Mouse (Mus musculus) embryonic facial prominence, embryonic 12.5 days (tissue): ENCODE results near the gene Arrdc2. TPM values are rescaled to one million over a fixed set of nuclear protein-coding genes. Genes with fewer than 3 reads are reported as not detected.

Experiments used
- ATAC-seq: fragments of 200-750 bp; cut with Nextera tagmentation; 2 replicates; pipeline ENCODE4 v1.8.0; 2017; ENCODE audit not compliant: insufficient number of reproducible peaks, insufficient read depth, low FRiP score, low TSS enrichment
- H3K27ac ChIP-seq: fragments of 300-500 bp; sonication (generic); 2 replicates; pipeline ENCODE4 v1.5.1; 2016; ENCODE audit warnings: mild to moderate bottlenecking
- H3K27me3 ChIP-seq: fragments of 300-500 bp; sonication (generic); 2 replicates; pipeline ENCODE4 v1.6.1; 2016; ENCODE audit warnings: mild to moderate bottlenecking, moderate library complexity
- H3K36me3 ChIP-seq: fragments of 300-500 bp; sonication (generic); 2 replicates; pipeline ENCODE4 v1.6.1; 2016; ENCODE audit warnings: mild to moderate bottlenecking
- H3K4me1 ChIP-seq: fragments of 300-500 bp; sonication (generic); 2 replicates; pipeline ENCODE4 v1.6.1; 2016
- H3K4me2 ChIP-seq: fragments of 300-500 bp; sonication (generic); replicated peaks from 2 replicates; pipeline ENCODE4 v1.6.1; 2016; ENCODE audit warnings: mild to moderate bottlenecking, moderate library complexity
- H3K4me3 ChIP-seq: fragments of 300-500 bp; sonication (generic); 2 replicates; pipeline ENCODE4 v1.5.1; 2016; ENCODE audit warnings: mild to moderate bottlenecking
- H3K9ac ChIP-seq: fragments of 300-500 bp; sonication (generic); 2 replicates; pipeline ENCODE4 v1.6.1; 2016; ENCODE audit warnings: mild to moderate bottlenecking, moderate library complexity
- H3K9me3 ChIP-seq: fragments of 300-500 bp; sonication (generic); 2 replicates; pipeline ENCODE4 v1.6.1; 2016; ENCODE audit warnings: mild to moderate bottlenecking, moderate library complexity
- WGBS: fragments of 180-500 bp; shearing (Covaris S2); methylation state at CpG from one replicate; pipeline ENCODE4 v1.1.7; 2016; 5-methylcytosine and 5-hydroxymethylcytosine counted together
- polyA plus RNA-seq: library from polyadenylated mRNA; unstranded; fragments of >200 nt; fragmentation: Nextera tagmentation; extraction: Ambion mirVana; gene quantifications from 2 replicates; pipeline ENCODE4 v1.2.1, GENCODE M21; 2016

Arrdc2 gene
- polyA plus RNA-seq: 6.9 and 7.5 TPM in 2 replicates

DNA sequence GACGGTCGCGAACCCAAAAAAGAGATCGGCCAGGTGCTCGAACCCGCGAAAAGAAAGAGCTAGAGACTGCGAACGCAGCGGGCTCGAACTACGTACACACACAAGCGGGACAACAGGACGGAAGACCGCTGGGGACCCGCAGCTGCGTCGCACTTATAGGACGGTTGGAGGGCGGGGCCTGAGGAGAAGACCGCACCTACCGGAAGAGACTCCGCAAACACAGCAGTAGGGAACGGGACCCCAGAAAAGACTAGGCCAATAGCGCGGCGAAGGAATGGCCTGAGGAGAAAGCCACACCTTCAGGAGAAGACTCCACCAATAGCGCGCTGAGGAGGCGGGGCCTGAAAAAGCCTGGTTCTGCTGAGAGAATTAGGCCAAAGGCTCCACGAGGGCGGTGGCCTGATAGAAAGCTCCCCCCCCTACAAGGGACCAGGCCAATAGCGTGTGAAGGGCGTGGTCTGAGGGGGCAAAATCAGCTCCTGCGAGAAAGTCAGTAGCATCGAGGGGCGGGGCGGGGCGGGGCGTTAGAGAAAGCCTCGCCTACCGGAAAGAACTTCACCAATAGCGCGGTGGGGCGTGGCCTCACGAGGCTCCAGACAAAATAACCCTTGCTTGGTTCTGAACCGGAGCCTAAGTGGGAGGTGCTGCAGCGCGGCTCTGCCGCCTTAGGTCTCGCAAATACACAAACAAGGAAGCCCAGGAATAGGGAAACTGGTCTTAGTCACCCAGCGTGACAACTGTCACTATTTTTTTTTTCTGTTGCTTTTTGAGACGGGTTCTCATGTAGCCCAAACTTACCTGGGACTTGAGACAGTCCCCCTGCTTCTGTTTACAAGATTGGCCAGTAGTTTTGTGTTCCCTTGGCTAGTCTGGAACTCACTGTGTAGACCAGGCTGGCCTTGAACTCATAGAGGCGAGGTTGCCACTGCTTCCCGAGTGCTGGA lies at the start of gene Arrdc2:
Gene Arrdc2, minus strand, starts transcription at position 313 of the 944 bp plus-strand sequence.
- Histone ChIP-seq H3K9me3 (no peaks in the 10 kb centered on the region), H3K4me3 (peak within 1 kb of the TSS; percentile 64), H3K4me1 (peaks cover 4% of the 10 kb centered on the region; the same call in 1 of the 2 replicates), H3K27ac (peak within 1 kb of the TSS; percentile 86), H3K9ac (peak within 1 kb of the TSS; percentile 74), H3K27me3 (no peaks in the 10 kb centered on the region), H3K4me2 (peak within 1 kb of the TSS; percentile 73), H3K36me3 (no peaks in the 10 kb centered on the region)
- WGBS: 2% methylated on average over 55 of the region's 55 CpGs
- peak; percentile 95 for ATAC-seq

DNA sequence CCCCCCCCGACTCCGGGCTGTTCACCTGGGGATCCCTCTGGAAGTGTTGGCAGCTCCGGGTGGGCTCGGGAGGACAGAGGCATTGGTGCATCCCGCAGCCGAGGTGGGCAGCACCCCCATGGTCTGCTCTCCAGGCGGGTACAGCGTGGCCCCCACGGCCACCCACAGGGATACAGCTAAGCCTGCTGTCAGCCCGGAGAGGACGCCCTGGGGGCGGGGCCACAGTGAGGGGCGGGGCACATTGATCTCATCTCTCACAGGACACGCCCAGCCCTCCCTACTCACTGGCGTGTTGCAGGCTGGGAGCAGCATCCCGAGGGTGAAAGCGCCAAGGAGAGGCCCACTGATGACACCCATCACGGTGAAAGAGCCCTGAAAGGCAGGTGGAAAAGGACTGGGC lies 48.1 kb upstream of the Arrdc2 start:
- Histone ChIP-seq H3K4me1 (peaks cover 15% of the 10 kb centered on the region), H3K27ac (no peak overlapping the region), H3K27me3 (peaks cover 35% of the 10 kb centered on the region), H3K36me3 (no peaks in the 10 kb centered on the region), H3K9ac (no peak overlapping the region), H3K4me3 (no peak overlapping the region), H3K9me3 (no peaks in the 10 kb centered on the region), H3K4me2 (peak overlapping the region; percentile 3; the same call in 1 of the 2 replicates)
- ATAC-seq: no peak
- 2% methylated on average over 18 of the region's 18 CpGs for WGBS

DNA sequence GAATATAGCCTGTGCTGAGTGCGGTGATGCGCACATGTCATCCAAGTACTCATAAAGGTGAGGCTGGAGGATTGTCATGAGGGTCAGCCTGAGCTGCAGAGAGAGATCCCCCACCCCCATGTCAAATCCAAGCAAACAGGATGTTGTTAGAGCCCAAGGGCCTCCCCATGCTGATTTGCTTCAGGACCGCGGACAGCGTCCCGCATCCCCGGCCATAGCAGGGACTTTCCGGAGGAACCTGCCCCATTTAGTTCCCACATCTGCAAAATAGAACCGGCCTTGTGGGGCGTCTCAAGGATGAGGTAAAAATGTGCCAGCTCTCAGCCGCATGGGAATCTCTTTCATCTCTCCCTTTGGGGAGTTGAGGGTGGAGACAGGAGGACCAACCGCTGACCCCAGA lies 46.1 kb upstream of the Arrdc2 start:
- WGBS: 14% methylated on average over 12 of the region's 12 CpGs
- peaks cover 14% of the 10 kb centered on the region for H3K27me3 ChIP-seq
- no peak for ATAC-seq

GRCm38 (mm10) chr8:70884683-70885082 lies 45.2 kb upstream of the Arrdc2 start:
- Histone ChIP-seq H3K4me3 (no peak overlapping the region), H3K4me1 (peaks cover 12% of the 10 kb centered on the region; the same call in 1 of the 2 replicates)
- 86% methylated on average over 10 of the region's 10 CpGs for WGBS

More for the DNA sequence above, 46.1 kb upstream of the Arrdc2 start:
- Histone ChIP-seq H3K36me3 (no peaks in the 10 kb centered on the region), H3K9ac (no peak overlapping the region), H3K27ac (no peak overlapping the region), H3K4me2 (no peak overlapping the region), H3K4me1 (0 out of 2 replicates have a peak, but pooled peaks cover 4% of the 10 kb centered on the region), H3K4me3 (no peak overlapping the region), H3K9me3 (no peaks in the 10 kb centered on the region)

GRCm38 (mm10) chr8:70884186-70884585 lies 44.7 kb upstream of the Arrdc2 start:
- no peak for ATAC-seq
- peaks cover 12% of the 10 kb centered on the region; the same call in 1 of the 2 replicates for H3K4me1 ChIP-seq
- 81% methylated on average over 4 of the region's 4 CpGs for WGBS

More at GRCm38 (mm10) chr8:70884683-70885082, 45.2 kb upstream of the Arrdc2 start:
- H3K4me2 ChIP-seq: no peak overlapping the region
- no peak overlapping the region for H3K27ac ChIP-seq
- H3K36me3 ChIP-seq: no peaks in the 10 kb centered on the region
- H3K9me3 ChIP-seq: no peaks in the 10 kb centered on the region
- peaks cover 8% of the 10 kb centered on the region; the same call in 1 of the 2 replicates for H3K27me3 ChIP-seq
- ATAC-seq: no peak
- no peak overlapping the region for H3K9ac ChIP-seq

DNA sequence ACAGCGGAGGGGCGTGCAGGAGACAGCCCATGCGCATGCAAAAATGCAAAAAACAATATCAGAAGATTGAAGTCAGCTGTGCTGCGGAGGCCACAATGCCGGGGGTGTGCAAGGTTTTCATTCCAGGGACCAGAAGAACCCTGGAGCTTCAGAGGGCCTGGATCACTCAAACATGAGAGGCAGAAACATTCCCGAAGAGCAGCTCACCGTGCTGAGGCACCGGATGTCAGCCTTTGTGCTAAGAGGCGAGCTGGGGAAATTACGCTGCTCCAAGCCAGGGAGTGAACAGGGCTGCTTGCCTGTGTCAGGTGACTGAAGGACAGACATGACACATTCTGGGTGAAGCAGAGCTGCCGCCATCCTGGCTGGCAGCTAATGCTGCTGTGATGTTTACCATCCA lies 41.0 kb upstream of the Arrdc2 start:
- ATAC-seq: no peak
- H3K9ac ChIP-seq: no peak overlapping the region
- peaks cover 12% of the 10 kb centered on the region; the same call in 1 of the 2 replicates for H3K4me1 ChIP-seq
- no peaks in the 10 kb centered on the region for H3K36me3 ChIP-seq
- no peak overlapping the region for H3K4me3 ChIP-seq
- 19% methylated on average over 11 of the region's 11 CpGs for WGBS
- H3K27me3 ChIP-seq: no peaks in the 10 kb centered on the region
- H3K4me2 ChIP-seq: no peak overlapping the region
- no peak overlapping the region for H3K27ac ChIP-seq
- no peaks in the 10 kb centered on the region for H3K9me3 ChIP-seq

More at GRCm38 (mm10) chr8:70884186-70884585, 44.7 kb upstream of the Arrdc2 start:
- Histone ChIP-seq H3K9ac (no peak overlapping the region), H3K4me2 (no peak overlapping the region), H3K27me3 (peaks cover 7% of the 10 kb centered on the region; the same call in 1 of the 2 replicates), H3K36me3 (no peaks in the 10 kb centered on the region), H3K27ac (no peak overlapping the region), H3K4me3 (no peak overlapping the region), H3K9me3 (no peaks in the 10 kb centered on the region)

DNA sequence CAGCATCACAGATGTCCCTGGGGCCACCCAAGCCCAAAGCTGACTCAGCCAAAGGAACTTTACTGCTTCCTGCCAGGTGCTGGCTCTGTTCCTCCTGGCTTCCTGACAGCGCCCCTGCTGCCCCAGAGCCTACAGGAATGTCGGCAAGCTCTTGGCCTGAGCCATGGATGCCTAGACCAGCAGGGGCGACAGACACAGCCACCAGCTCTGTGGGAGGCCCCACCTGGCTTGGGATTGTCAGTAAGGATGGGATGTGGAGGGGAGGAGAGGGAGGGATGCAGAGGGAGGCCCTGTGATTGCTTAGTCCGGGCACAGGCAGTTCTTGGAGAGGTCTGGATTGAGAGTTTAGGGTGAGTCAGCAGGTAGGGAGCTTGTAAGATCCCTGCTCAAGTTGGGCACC lies 40.6 kb upstream of the Arrdc2 start:
- no peaks in the 10 kb centered on the region for H3K27me3 ChIP-seq
- no peaks in the 10 kb centered on the region for H3K9me3 ChIP-seq
- H3K4me1 ChIP-seq: peaks cover 12% of the 10 kb centered on the region; the same call in 1 of the 2 replicates
- H3K27ac ChIP-seq: no peak overlapping the region
- no peak overlapping the region for H3K4me2 ChIP-seq
- H3K36me3 ChIP-seq: no peaks in the 10 kb centered on the region
- 0 out of 2 replicates have a peak overlapping the region, but pooled peaks have one; percentile 20 for H3K9ac ChIP-seq
- no peak overlapping the region for H3K4me3 ChIP-seq
- no peak for ATAC-seq
- WGBS: 7% methylated on average over 4 of the region's 4 CpGs

DNA sequence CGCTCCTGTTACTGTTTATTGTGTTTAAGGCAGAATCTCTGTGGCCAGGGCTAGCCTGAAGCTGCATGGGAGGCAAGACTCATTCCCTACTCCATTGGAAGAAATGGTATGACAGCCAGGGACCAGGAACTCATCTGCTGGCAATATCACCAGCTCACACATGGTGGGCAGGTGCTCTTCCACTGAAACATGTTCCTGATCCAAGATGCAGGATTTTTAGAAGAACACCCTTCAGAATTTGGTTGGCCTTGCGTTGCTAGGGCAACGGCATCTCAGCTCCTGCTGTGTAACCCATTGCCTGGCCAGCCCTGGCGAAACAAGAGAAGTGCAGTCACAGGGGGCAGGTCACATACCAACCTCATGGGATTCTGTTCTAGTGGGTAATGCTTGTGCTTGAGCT lies 40.0 kb upstream of the Arrdc2 start:
- Histone ChIP-seq H3K4me1 (peaks cover 12% of the 10 kb centered on the region; the same call in 1 of the 2 replicates), H3K4me3 (no peak overlapping the region), H3K27me3 (no peaks in the 10 kb centered on the region), H3K4me2 (no peak overlapping the region), H3K27ac (no peak overlapping the region), H3K36me3 (no peaks in the 10 kb centered on the region), H3K9me3 (no peaks in the 10 kb centered on the region), H3K9ac (no peak overlapping the region)
- WGBS: 52% methylated on average over 4 of the region's 4 CpGs
- no peak for ATAC-seq

DNA sequence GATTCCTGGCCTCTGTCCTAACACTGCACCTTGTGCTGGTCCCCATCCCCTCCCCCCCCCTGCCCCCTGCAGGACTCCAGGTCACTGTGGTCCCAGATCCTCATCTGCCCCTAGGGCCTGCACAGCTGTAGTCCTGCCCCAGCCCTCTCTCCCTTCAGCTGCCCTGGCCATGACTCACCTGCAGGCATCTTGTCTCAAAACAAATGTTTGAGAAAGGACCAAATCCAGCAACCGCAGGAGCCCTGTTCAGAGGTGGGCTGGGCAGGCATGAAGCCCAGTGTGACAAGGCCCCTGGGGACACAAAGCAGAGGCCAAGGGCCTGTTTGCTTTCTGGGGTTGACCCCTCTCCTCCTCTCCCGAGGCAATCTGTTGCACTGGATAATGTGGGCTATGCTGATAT lies 38.7 kb upstream of the Arrdc2 start:
- Histone ChIP-seq H3K4me3 (no peak overlapping the region), H3K4me1 (peaks cover 12% of the 10 kb centered on the region; the same call in 1 of the 2 replicates), H3K27me3 (no peaks in the 10 kb centered on the region), H3K9me3 (no peaks in the 10 kb centered on the region), H3K36me3 (no peaks in the 10 kb centered on the region), H3K27ac (no peak overlapping the region), H3K9ac (no peak overlapping the region), H3K4me2 (no peak overlapping the region)
- ATAC-seq: no peak
- WGBS: 44% methylated on average over 2 of the region's 2 CpGs

GRCm38 (mm10) chr8:70876382-70876781 lies 36.9 kb upstream of the Arrdc2 start:
- WGBS: 56% methylated on average over 4 of the region's 4 CpGs
- Histone ChIP-seq H3K4me1 (peaks cover 17% of the 10 kb centered on the region; the same call in 1 of the 2 replicates), H3K9me3 (no peaks in the 10 kb centered on the region), H3K27ac (no peak overlapping the region), H3K36me3 (no peaks in the 10 kb centered on the region), H3K4me3 (no peak overlapping the region), H3K27me3 (no peaks in the 10 kb centered on the region), H3K4me2 (no peak overlapping the region), H3K9ac (no peak overlapping the region)
- no peak for ATAC-seq

DNA sequence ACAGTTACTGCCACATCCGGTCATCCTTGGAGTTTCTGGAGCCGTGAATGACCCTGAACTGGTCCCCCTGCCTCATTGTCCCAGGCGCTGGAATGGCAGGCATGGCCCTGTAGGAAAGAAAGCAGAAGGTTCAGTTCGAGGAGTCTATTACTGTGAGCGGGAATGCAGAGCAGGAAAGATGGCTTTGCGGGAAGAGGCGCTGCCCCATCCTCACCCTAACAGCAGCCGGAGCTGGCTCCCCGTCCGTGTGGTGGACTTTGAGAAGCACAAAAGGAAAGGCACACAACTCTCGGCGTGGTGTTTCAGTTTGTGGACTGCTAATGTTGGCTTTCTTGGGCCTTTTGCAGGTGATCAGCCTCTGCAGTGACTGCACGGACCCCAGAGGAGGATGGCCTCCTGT lies 34.9 kb upstream of the Arrdc2 start:
- Histone ChIP-seq H3K27ac (no peak overlapping the region), H3K9ac (no peak overlapping the region), H3K36me3 (no peaks in the 10 kb centered on the region), H3K9me3 (no peaks in the 10 kb centered on the region), H3K4me2 (no peak overlapping the region), H3K27me3 (no peaks in the 10 kb centered on the region), H3K4me3 (no peak overlapping the region), H3K4me1 (peaks cover 5% of the 10 kb centered on the region; the same call in 1 of the 2 replicates)
- WGBS: 93% methylated on average over 13 of the region's 13 CpGs
- ATAC-seq: no peak
